Mouse (Mus musculus): ENCODE measurements around the gene Golm1. TPM values are rescaled to one million over a fixed set of nuclear protein-coding genes. Genes with fewer than 3 reads are reported as not detected.
"Not testable (repeated sequence)": the region's sequence is repeated elsewhere in the genome, so short reads cannot be mapped to it uniquely, and the experiment has no call there.

The Golm1 gene
- polyA plus RNA-seq, 1 experiment from 2014 or later = 40.1 TPM

DNA sequence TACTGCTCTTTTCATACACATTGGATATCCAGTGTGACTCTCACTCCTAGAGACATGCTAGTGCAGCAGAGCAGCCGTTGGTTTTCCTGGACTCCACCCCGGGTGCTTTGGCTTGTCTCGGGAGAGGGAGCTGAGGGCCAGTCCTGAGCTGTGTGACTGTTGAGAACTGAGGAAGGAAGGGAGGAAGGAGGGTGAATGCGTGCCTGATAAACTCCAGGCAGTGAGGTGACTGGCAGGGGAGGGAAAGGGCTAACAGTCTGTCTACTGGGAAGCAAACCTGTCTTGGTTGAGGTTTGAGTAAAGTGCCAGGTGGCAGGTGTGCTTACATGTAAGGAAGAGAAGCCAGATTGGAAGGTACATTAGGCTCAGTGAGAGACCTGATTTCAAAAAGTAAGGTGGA is 61.7 kb downstream of the Golm1 start:
- Histone ChIP-seq H3K36me3 (ENCODE audit: insufficient read depth, low read length) (peaks cover 48% of the 10 kb centered on the region), H3K27ac (ENCODE audit: low read length) (no peak overlapping the region), H3K4me2 (replicated peaks; ENCODE audit: low read depth, low read length) (no peak overlapping the region), H3K9ac (replicated peaks; ENCODE audit: low read length) (no peak overlapping the region), H3K4me1 (ENCODE audit: insufficient read depth, low read length) (no peaks in the 10 kb centered on the region), H3K4me3 (ENCODE audit: low read length) (no peak overlapping the region), H3K9me3 (ENCODE audit: low read length) (no peaks in the 10 kb centered on the region), H3K27me3 (ENCODE audit: insufficient read depth, low read length) (no peaks in the 10 kb centered on the region)
- 81% methylated on average over 4 of the region's 4 CpGs for WGBS
- no peak for ATAC-seq (ENCODE audit: low FRiP score, low TSS enrichment)

DNA sequence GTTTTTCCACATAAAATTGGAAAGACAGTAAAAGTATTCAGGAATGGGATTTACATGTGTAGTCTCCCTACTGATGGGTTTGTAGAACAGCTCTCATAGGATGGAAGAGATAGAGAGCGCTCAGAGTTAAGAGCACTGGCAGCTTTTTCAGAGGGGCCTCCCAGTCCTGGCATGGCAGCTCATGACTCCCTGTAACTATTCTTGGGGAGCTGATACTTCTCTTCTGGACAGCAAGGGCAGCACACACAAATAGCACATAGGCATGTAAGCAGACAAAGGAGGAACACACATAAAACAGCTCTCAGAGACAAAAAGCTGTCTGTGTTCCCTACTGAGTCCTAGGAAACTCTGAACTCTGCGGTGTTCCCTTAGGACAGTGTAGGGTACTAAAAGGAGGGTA is 65.2 kb downstream of the Golm1 start:
- Histone ChIP-seq H3K36me3 (ENCODE audit: insufficient read depth, low read length) (peaks cover 49% of the 10 kb centered on the region), H3K9ac (replicated peaks; ENCODE audit: low read length) (no peak overlapping the region), H3K27ac (ENCODE audit: low read length) (no peak overlapping the region), H3K4me2 (replicated peaks; ENCODE audit: low read depth, low read length) (no peak overlapping the region), H3K9me3 (ENCODE audit: low read length) (no peaks in the 10 kb centered on the region), H3K27me3 (ENCODE audit: insufficient read depth, low read length) (no peaks in the 10 kb centered on the region), H3K4me3 (ENCODE audit: low read length) (no peak overlapping the region), H3K4me1 (ENCODE audit: insufficient read depth, low read length) (no peaks in the 10 kb centered on the region)
- ATAC-seq (ENCODE audit: low FRiP score, low TSS enrichment) = no peak
- WGBS = 98% methylated on average over 2 of the region's 2 CpGs

DNA sequence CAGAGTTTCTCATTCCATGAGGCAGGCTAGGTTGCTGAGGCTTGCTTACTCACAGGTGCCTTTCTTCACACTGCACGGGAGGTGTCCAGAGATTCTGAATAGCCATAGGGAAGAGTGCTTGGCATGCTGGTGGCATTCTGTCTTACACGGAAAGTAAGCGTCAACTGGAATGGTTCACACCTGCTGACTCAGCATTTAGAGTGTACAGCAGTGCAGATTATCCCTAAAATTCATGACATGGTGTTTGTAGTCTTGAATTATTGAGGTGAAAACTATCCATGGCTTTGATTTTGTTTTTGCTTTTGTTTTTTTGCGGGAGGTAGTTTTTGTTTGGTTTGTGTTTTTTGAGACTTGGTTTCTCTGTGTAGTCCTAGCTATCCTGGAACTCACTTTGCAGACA is 65.7 kb downstream of the Golm1 start:
- no peak for ATAC-seq (ENCODE audit: low FRiP score, low TSS enrichment)
- 93% methylated on average over 4 of the region's 4 CpGs for WGBS
- Histone ChIP-seq H3K4me2 (replicated peaks; ENCODE audit: low read depth, low read length) (no peak overlapping the region), H3K4me1 (ENCODE audit: insufficient read depth, low read length) (no peaks in the 10 kb centered on the region), H3K27ac (ENCODE audit: low read length) (no peak overlapping the region), H3K27me3 (ENCODE audit: insufficient read depth, low read length) (no peaks in the 10 kb centered on the region), H3K36me3 (ENCODE audit: insufficient read depth, low read length) (peaks cover 48% of the 10 kb centered on the region), H3K9ac (replicated peaks; ENCODE audit: low read length) (no peak overlapping the region), H3K9me3 (ENCODE audit: low read length) (no peaks in the 10 kb centered on the region), H3K4me3 (ENCODE audit: low read length) (no peak overlapping the region)

DNA sequence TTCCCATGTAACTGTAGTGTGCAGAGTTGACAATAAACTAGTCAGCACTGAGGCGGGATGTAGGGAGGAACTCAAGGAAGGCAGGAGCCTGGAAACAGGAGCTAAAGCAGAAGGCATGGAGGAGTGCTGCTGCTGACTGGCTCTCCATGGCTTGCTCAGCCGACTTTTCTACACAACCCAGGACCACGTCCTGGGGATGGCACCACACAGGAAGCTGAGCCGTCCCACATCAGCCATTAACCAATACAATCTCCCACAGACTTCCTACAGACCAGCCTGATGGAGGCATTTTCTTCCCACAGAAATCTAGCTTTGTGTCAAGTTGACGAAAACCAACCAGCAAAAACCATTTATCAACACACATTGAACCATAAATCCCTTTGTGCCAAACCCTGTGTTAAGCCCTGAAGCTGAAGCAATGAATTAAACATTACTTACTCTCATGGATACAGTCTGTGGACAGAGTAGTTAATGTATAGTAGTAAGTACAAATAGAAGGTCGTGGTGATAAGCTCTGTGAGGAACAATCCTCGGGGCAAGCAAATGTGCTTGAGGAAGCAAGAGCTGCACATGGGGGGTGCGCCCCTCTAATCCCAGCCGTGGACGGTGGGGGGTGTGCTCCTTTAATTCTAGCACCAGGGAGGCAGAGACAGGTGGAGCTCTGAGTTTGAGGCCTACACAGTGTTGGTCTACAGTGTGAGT is 70.2 kb downstream of the Golm1 start:
- 78% methylated on average over 10 of the region's 10 CpGs for WGBS
- peaks cover 57% of the 10 kb centered on the region for H3K36me3 ChIP-seq (ENCODE audit: insufficient read depth, low read length)
- no peak for ATAC-seq (ENCODE audit: low FRiP score, low TSS enrichment)

DNA sequence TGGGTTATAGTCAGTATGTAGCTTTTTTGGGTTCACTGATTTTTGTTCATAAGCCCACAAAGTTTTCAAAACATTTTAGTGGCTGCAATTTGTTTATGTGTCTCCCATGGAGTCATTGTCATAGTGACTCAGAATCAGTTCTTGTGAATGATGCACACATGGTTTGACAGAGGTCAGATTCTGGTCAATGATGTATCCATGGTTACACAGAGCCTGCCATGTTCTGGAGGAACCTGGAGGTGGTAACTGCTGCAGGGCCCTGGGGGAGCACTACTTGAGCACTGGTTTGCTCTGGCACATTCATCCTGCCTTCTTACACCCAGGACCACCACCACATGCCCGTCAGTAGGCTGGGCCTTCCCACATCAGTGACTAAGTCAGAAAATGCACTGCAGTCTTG is 71.1 kb downstream of the Golm1 start:
- 95% methylated on average over 1 of the region's 1 CpGs for WGBS
- peaks cover 58% of the 10 kb centered on the region for H3K36me3 ChIP-seq (ENCODE audit: insufficient read depth, low read length)

More for the DNA sequence above, 70.2 kb downstream of the Golm1 start:
- no peaks in the 10 kb centered on the region for H3K4me1 ChIP-seq (ENCODE audit: insufficient read depth, low read length)
- H3K4me2 ChIP-seq (replicated peaks; ENCODE audit: low read depth, low read length) = no peak overlapping the region
- no peaks in the 10 kb centered on the region for H3K9me3 ChIP-seq (ENCODE audit: low read length)
- no peak overlapping the region for H3K9ac ChIP-seq (replicated peaks; ENCODE audit: low read length)
- H3K4me3 ChIP-seq (ENCODE audit: low read length) = no peak overlapping the region
- no peak overlapping the region for H3K27ac ChIP-seq (ENCODE audit: low read length)
- no peaks in the 10 kb centered on the region for H3K27me3 ChIP-seq (ENCODE audit: insufficient read depth, low read length)

DNA sequence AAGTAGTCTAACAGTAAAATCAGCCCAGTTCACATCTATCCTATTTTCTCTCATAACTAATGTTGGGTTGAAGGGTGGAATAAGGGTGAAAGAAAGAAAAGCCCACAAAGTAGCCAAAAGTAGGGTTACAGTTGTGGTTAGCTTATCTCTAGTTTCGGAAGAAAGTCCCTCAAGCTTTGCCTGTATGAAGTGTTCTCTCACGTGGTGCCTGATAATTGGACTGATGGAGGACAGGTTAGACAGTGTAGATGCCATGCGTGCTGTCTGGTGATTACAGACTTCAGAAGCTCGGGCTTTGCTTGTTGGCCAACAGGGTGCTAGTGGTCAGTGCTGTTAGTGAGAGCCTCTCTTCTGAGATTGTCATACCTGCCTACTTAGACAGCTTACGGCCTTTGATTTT is 72.5 kb downstream of the Golm1 start:
- H3K36me3 ChIP-seq (ENCODE audit: insufficient read depth, low read length) = peaks cover 53% of the 10 kb centered on the region
- H3K27me3 ChIP-seq (ENCODE audit: insufficient read depth, low read length) = no peaks in the 10 kb centered on the region
- H3K4me3 ChIP-seq (ENCODE audit: low read length) = no peak overlapping the region
- ATAC-seq (ENCODE audit: low FRiP score, low TSS enrichment) = no peak
- no peak overlapping the region for H3K4me2 ChIP-seq (replicated peaks; ENCODE audit: low read depth, low read length)
- H3K9me3 ChIP-seq (ENCODE audit: low read length) = no peaks in the 10 kb centered on the region
- H3K4me1 ChIP-seq (ENCODE audit: insufficient read depth, low read length) = no peaks in the 10 kb centered on the region
- H3K27ac ChIP-seq (ENCODE audit: low read length) = no peak overlapping the region
- H3K9ac ChIP-seq (replicated peaks; ENCODE audit: low read length) = no peak overlapping the region
- 94% methylated on average over 5 of the region's 5 CpGs for WGBS

More for the DNA sequence above, 71.1 kb downstream of the Golm1 start:
- ATAC-seq (ENCODE audit: low FRiP score, low TSS enrichment) = no peak; the same call in 1 of the 2 replicates
- Histone ChIP-seq H3K27me3 (ENCODE audit: insufficient read depth, low read length) (no peaks in the 10 kb centered on the region), H3K4me2 (replicated peaks; ENCODE audit: low read depth, low read length) (no peak overlapping the region), H3K27ac (ENCODE audit: low read length) (no peak overlapping the region), H3K4me3 (ENCODE audit: low read length) (no peak overlapping the region), H3K4me1 (ENCODE audit: insufficient read depth, low read length) (no peaks in the 10 kb centered on the region), H3K9ac (replicated peaks; ENCODE audit: low read length) (no peak overlapping the region), H3K9me3 (ENCODE audit: low read length) (no peaks in the 10 kb centered on the region)

DNA sequence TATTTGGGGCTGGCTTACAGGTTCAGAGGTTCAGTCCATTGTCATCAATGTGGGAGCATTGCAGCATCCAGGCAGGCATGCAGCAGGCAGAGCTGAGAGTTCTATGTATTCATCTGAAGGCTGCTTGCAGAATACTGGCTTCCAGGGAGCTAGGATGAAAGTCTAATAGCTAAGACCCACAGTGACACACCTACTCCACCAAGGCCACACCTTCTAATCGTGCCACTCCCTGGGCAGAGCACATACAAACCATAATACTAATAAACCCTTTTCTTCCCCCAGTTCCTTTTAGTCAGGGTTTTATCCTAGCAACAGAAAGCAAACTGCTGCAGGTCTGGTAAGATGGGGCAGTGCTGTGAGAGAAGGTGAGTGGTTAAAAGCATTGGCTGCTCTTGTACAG is 83.0 kb downstream of the Golm1 start:
- H3K27me3 ChIP-seq (ENCODE audit: insufficient read depth, low read length) = no peaks in the 10 kb centered on the region
- peaks cover 5% of the 10 kb centered on the region for H3K4me1 ChIP-seq (ENCODE audit: insufficient read depth, low read length)
- ATAC-seq (ENCODE audit: low FRiP score, low TSS enrichment) = no peak
- peaks cover 34% of the 10 kb centered on the region for H3K36me3 ChIP-seq (ENCODE audit: insufficient read depth, low read length)
- H3K27ac ChIP-seq (ENCODE audit: low read length) = no peak overlapping the region
- 84% methylated on average over 1 of the region's 1 CpGs for WGBS
- no peak overlapping the region for H3K4me3 ChIP-seq (ENCODE audit: low read length)
- H3K4me2 ChIP-seq (replicated peaks; ENCODE audit: low read depth, low read length) = no peak overlapping the region
- H3K9ac ChIP-seq (replicated peaks; ENCODE audit: low read length) = no peak overlapping the region
- no peaks in the 10 kb centered on the region for H3K9me3 ChIP-seq (ENCODE audit: low read length)

DNA sequence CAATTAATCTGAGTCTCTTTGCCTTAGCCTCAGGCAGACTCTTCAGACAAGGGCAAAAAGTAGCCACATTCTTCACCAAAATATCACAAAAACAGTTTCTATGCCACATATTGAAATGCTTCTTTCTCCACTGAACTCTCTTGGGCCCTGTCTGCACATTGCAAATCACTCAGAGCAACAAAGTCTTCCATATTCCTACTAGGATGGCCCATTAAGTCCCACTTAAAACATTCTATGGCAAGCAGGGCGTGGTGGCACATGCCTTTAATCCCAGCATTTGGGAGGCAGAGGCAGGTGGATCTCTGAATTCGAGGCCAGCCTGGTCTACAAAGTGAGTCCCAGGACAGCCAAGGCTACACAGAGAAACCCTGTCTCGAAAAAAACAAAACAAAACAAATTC is 83.6 kb downstream of the Golm1 start:
- Histone ChIP-seq H3K36me3 (ENCODE audit: insufficient read depth, low read length) (peaks cover 34% of the 10 kb centered on the region), H3K4me1 (ENCODE audit: insufficient read depth, low read length) (peaks cover 10% of the 10 kb centered on the region)
- H3K4me3 ChIP-seq (ENCODE audit: low read length); H3K9ac ChIP-seq (replicated peaks; ENCODE audit: low read length); H3K27me3 ChIP-seq (ENCODE audit: insufficient read depth, low read length); H3K9me3 ChIP-seq (ENCODE audit: low read length); ATAC-seq (ENCODE audit: low FRiP score, low TSS enrichment); H3K4me2 ChIP-seq (replicated peaks; ENCODE audit: low read depth, low read length); H3K27ac ChIP-seq (ENCODE audit: low read length): not testable (repeated sequence)
- WGBS = 96% methylated on average over 3 of the region's 3 CpGs

DNA sequence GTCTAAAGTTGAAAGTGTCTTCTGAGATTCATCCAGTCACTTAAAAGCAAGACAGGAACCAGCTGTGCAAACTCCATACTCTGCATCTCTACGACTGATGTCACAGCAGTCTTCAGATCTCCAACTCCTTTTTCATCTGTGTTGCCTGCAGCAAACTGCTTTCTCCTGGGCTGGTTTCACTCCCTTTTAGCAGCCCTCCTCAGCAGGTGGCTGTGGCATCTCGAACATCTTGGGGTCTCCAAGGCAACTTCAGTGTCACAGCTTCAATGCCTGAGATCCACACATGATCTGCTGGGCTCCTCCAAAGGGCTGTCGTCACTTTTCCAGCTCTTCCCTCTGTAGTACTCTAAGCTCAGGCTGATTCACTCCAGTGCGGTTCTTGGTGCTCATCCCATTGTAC is 84.9 kb downstream of the Golm1 start:
- peaks cover 31% of the 10 kb centered on the region for H3K36me3 ChIP-seq (ENCODE audit: insufficient read depth, low read length)
- H3K27ac ChIP-seq (ENCODE audit: low read length) = no peak overlapping the region
- H3K4me1 ChIP-seq (ENCODE audit: insufficient read depth, low read length) = peaks cover 22% of the 10 kb centered on the region
- 88% methylated on average over 4 of the region's 4 CpGs for WGBS
- no peak overlapping the region for H3K4me2 ChIP-seq (replicated peaks; ENCODE audit: low read depth, low read length)
- no peaks in the 10 kb centered on the region for H3K9me3 ChIP-seq (ENCODE audit: low read length)
- H3K9ac ChIP-seq (replicated peaks; ENCODE audit: low read length) = no peak overlapping the region
- no peak overlapping the region for H3K4me3 ChIP-seq (ENCODE audit: low read length)
- no peaks in the 10 kb centered on the region for H3K27me3 ChIP-seq (ENCODE audit: insufficient read depth, low read length)
- ATAC-seq (ENCODE audit: low FRiP score, low TSS enrichment) = no peak

DNA sequence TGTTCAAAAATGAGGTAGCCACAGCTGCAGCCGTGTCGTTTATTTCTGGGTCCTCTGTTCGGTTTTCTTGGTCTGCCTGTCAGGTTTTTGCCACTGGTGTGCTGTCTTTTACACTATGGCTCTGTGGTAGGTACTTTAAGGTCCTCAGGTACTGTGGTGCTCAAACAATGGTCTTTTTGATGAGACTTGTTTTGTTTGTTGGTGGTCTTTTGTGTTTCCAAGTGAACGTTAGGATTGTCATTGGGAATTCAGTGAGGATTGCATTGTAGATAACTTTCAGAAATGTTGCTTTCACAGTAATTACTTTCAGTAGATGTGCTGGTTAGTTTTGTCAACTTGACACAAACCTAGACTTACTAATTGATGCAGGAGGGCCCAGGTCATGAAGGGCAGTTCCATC is 85.9 kb downstream of the Golm1 start:
- no peak for ATAC-seq (ENCODE audit: low FRiP score, low TSS enrichment)
- Histone ChIP-seq H3K27ac (ENCODE audit: low read length) (no peak overlapping the region), H3K9me3 (ENCODE audit: low read length) (no peaks in the 10 kb centered on the region), H3K4me2 (replicated peaks; ENCODE audit: low read depth, low read length) (no peak overlapping the region), H3K9ac (replicated peaks; ENCODE audit: low read length) (no peak overlapping the region), H3K4me1 (ENCODE audit: insufficient read depth, low read length) (peaks cover 22% of the 10 kb centered on the region), H3K27me3 (ENCODE audit: insufficient read depth, low read length) (no peaks in the 10 kb centered on the region), H3K4me3 (ENCODE audit: low read length) (no peak overlapping the region), H3K36me3 (ENCODE audit: insufficient read depth, low read length) (peaks cover 28% of the 10 kb centered on the region)
- WGBS = 86% methylated on average over 4 of the region's 4 CpGs
